Mouse (Mus musculus) heart, embryonic 13.5 days (tissue): ENCODE measurements around the gene Pard3b. TPM values are rescaled to one million over a fixed set of nuclear protein-coding genes. Genes with fewer than 3 reads are reported as not detected.

Experiments
- ATAC-seq: fragments of 200-750 bp; cut with Nextera tagmentation; 2 replicates; pipeline ENCODE4 v1.8.0; 2017; ENCODE audit warnings: moderate TSS enrichment; ENCODE audit not compliant: insufficient number of reproducible peaks, low FRiP score, low TSS enrichment; ENCODE audit errors: extremely low read depth
- H3K27ac ChIP-seq: fragments of 300-500 bp; sonication (generic); replicated peaks from 2 replicates; pipeline ENCODE4 v1.5.1; 2015; ENCODE audit warnings: moderate library complexity, mild to moderate bottlenecking, inconsistent platforms
- H3K27me3 ChIP-seq: fragments of 300-500 bp; sonication (generic); replicated peaks from 2 replicates; pipeline ENCODE4 v1.6.1; 2015; ENCODE audit warnings: mild to moderate bottlenecking, inconsistent platforms
- H3K36me3 ChIP-seq: fragments of 300-500 bp; sonication (generic); 2 replicates; pipeline ENCODE4 v1.6.1; 2015; ENCODE audit warnings: mild to moderate bottlenecking, inconsistent platforms
- H3K4me1 ChIP-seq: fragments of 300-500 bp; sonication (generic); 2 replicates; pipeline ENCODE4 v1.6.1; 2015; ENCODE audit warnings: inconsistent platforms
- H3K4me2 ChIP-seq: fragments of 300-500 bp; sonication (generic); 2 replicates; pipeline ENCODE4 v1.6.1; 2015; ENCODE audit warnings: inconsistent platforms, mild to moderate bottlenecking, moderate library complexity
- H3K4me3 ChIP-seq: fragments of 300-500 bp; sonication (generic); 2 replicates; pipeline ENCODE4 v1.5.1; 2015; ENCODE audit warnings: moderate library complexity, mild to moderate bottlenecking, inconsistent platforms
- H3K9ac ChIP-seq: fragments of 300-500 bp; sonication (generic); 2 replicates; pipeline ENCODE4 v1.6.1; 2015; ENCODE audit warnings: inconsistent platforms, mild to moderate bottlenecking, moderate library complexity
- H3K9me3 ChIP-seq: fragments of 300-500 bp; sonication (generic); 2 replicates; pipeline ENCODE4 v1.6.1; 2016; ENCODE audit warnings: inconsistent platforms
- WGBS: fragments of 180-500 bp; shearing (Covaris S2); methylation state at CpG from one replicate; pipeline ENCODE4 v1.1.7; 2015; ENCODE audit warnings: mixed read lengths; 5-methylcytosine and 5-hydroxymethylcytosine counted together
- polyA plus RNA-seq: library from polyadenylated mRNA; unstranded; fragments of >200 nt; fragmentation: Nextera tagmentation; extraction: Ambion mirVana; gene quantifications from 2 replicates; pipeline ENCODE4 v1.2.1, GENCODE M21; 2015

Pard3b gene
- polyA plus RNA-seq, 1 experiment from 2014 or later: 11.8 TPM

GRCm38 (mm10) chr1:62631511-62632305 lies 993.1 kb downstream of the Pard3b start:
- Histone ChIP-seq H3K4me1 (peaks cover 30% of the 10 kb centered on the region), H3K4me2 (peak overlapping the region; percentile 36), H3K9me3 (0 out of 2 replicates have a peak, but pooled peaks cover 2% of the 10 kb centered on the region), H3K9ac (0 out of 2 replicates have a peak overlapping the region, but pooled peaks have one; percentile 2), H3K4me3 (no peak overlapping the region), H3K27ac (peak overlapping the region; percentile 68), H3K27me3 (no peaks in the 10 kb centered on the region), H3K36me3 (no peaks in the 10 kb centered on the region)
- ATAC-seq: no peak
- 46% methylated on average over 10 of the region's 10 CpGs for WGBS

DNA sequence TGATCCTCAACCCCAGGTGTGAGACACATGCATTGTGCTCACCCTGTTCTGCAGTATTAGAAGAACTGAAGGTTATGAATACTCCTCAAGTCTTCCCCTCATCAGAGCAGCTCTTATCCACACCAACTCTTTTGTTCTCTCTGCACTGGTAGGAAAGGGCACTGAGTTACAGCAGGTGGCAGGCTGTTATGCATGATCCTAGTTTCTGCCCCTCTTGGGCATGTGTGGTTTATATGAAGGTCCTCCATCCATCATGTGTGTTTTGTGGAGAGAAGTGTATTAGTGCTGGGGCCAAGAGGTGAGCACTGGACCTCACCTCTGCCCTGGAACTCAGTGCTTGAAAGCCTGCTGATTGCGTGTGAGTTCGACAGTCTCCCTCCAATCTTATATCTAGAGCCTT lies 994.3 kb downstream of the Pard3b start:
- no peaks in the 10 kb centered on the region for H3K27me3 ChIP-seq
- peaks cover 35% of the 10 kb centered on the region for H3K4me1 ChIP-seq
- no peak overlapping the region for H3K9ac ChIP-seq
- 0 out of 2 replicates have a peak, but pooled peaks cover 2% of the 10 kb centered on the region for H3K9me3 ChIP-seq
- WGBS: 90% methylated on average over 2 of the region's 2 CpGs
- H3K4me2 ChIP-seq: no peak overlapping the region
- H3K4me3 ChIP-seq: no peak overlapping the region
- no peaks in the 10 kb centered on the region for H3K36me3 ChIP-seq
- no peak for ATAC-seq
- no peak overlapping the region for H3K27ac ChIP-seq

- Histone ChIP-seq H3K4me2 (peak overlapping the region; percentile 20; the same call in 1 of the 2 replicates), H3K4me1 (peaks cover 35% of the 10 kb centered on the region), H3K4me3 (no peak overlapping the region), H3K9ac (peak overlapping the region; percentile 29; the same call in 1 of the 2 replicates), H3K9me3 (0 out of 2 replicates have a peak, but pooled peaks cover 2% of the 10 kb centered on the region), H3K27me3 (no peaks in the 10 kb centered on the region), H3K27ac (no peak overlapping the region; the same call in 1 of the 2 replicates), H3K36me3 (no peaks in the 10 kb centered on the region)
- ATAC-seq: no peak
- WGBS: 9% methylated on average over 6 of the region's 6 CpGs
These were observed 996.6 kb downstream of the Pard3b start for GRCm38 (mm10) chr1:62635203-62635602.

DNA sequence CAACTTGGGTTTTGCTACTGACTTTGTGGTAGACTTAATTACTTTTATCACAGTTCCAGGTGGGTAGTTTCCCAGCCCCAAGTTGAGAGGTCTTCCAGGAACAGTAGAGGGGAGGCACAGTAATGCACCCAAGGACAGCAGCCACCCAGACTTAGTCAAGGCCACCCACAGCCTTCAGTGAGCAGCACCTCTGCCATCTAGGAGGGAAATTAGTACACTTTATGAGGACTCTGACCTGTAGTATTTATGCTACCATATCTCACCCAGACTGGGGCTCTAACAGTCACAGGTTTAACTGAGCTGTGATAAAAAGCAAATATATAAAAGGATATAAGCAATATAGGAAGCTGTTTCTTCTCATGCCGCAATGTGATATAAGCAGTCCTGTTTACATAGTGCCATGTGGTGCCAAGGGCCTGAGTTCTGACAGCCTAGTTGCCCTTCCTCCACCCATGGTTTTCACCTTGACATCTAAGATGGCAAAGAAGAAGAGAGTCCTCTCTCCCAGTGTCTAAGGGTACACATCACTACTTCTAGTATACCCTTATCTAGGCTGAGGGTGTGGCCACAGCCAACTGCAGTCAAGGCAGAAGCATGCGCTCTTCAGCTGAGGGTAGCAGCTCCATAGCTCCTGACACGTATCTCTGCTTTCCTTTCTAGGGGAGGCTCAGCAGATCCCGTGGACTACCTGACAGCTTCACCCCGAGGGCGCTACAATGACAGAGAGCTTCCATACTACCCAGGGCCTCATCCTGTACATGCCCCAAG lies 998.5 kb downstream of the Pard3b start:
- Histone ChIP-seq H3K9ac (no peak overlapping the region), H3K27ac (no peak overlapping the region), H3K4me1 (peaks cover 23% of the 10 kb centered on the region), H3K4me2 (no peak overlapping the region), H3K36me3 (no peaks in the 10 kb centered on the region), H3K27me3 (no peaks in the 10 kb centered on the region), H3K4me3 (no peak overlapping the region), H3K9me3 (0 out of 2 replicates have a peak, but pooled peaks cover 2% of the 10 kb centered on the region)
- ATAC-seq: no peak
- 88% methylated on average over 6 of the region's 6 CpGs for WGBS

- Histone ChIP-seq H3K4me1 (peaks cover 22% of the 10 kb centered on the region), H3K4me2 (no peak overlapping the region), H3K9me3 (0 out of 2 replicates have a peak, but pooled peaks cover 2% of the 10 kb centered on the region), H3K27ac (no peak overlapping the region), H3K27me3 (no peaks in the 10 kb centered on the region), H3K4me3 (no peak overlapping the region), H3K9ac (no peak overlapping the region), H3K36me3 (no peaks in the 10 kb centered on the region)
- no peak for ATAC-seq
- WGBS: 79% methylated on average over 11 of the region's 11 CpGs
These were observed 1000.4 kb downstream of the Pard3b start for GRCm38 (mm10) chr1:62639012-62639411.

DNA sequence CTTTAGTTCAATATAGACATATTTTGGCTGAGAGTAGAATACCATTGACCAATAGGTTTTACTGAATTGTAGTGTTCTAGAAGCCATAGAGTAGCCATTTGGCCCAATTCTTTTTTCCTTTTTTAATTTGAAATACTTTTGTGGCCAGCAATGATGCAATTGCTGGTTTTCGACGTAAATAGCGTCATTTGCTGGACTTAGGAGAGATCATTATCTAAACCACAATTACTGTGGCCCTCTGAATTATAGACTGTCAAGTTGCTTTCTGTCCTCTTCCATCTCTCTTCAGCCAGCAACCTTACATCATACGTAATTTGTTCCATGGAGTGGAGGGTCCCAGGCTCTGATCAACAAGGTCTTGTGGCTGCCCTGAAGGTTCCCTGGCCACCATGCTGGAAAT lies 1000.8 kb downstream of the Pard3b start:
- no peaks in the 10 kb centered on the region for H3K27me3 ChIP-seq
- H3K27ac ChIP-seq: no peak overlapping the region
- ATAC-seq: no peak
- no peak overlapping the region for H3K4me3 ChIP-seq
- H3K4me2 ChIP-seq: no peak overlapping the region
- no peak overlapping the region for H3K9ac ChIP-seq
- no peaks in the 10 kb centered on the region for H3K36me3 ChIP-seq
- 74% methylated on average over 4 of the region's 4 CpGs for WGBS
- H3K9me3 ChIP-seq: no peaks in the 10 kb centered on the region
- H3K4me1 ChIP-seq: peaks cover 22% of the 10 kb centered on the region

- Histone ChIP-seq H3K4me1 (peaks cover 10% of the 10 kb centered on the region), H3K27ac (no peak overlapping the region), H3K27me3 (no peaks in the 10 kb centered on the region), H3K36me3 (no peaks in the 10 kb centered on the region), H3K4me2 (no peak overlapping the region), H3K4me3 (no peak overlapping the region), H3K9ac (no peak overlapping the region), H3K9me3 (no peaks in the 10 kb centered on the region)
- no peak for ATAC-seq
- 83% methylated on average over 8 of the region's 8 CpGs for WGBS
These were observed 1006.1 kb downstream of the Pard3b start for GRCm38 (mm10) chr1:62644631-62645278.

- H3K36me3 ChIP-seq: no peaks in the 10 kb centered on the region
- H3K27ac ChIP-seq: no peak overlapping the region
- H3K4me3 ChIP-seq: no peak overlapping the region
- H3K4me2 ChIP-seq: no peak overlapping the region
- H3K4me1 ChIP-seq: peaks cover 10% of the 10 kb centered on the region
- no peaks in the 10 kb centered on the region for H3K27me3 ChIP-seq
- WGBS: 76% methylated on average over 2 of the region's 2 CpGs
- H3K9ac ChIP-seq: no peak overlapping the region
- no peaks in the 10 kb centered on the region for H3K9me3 ChIP-seq
- ATAC-seq: no peak
These were observed 1008.2 kb downstream of the Pard3b start for GRCm38 (mm10) chr1:62646812-62647211.

DNA sequence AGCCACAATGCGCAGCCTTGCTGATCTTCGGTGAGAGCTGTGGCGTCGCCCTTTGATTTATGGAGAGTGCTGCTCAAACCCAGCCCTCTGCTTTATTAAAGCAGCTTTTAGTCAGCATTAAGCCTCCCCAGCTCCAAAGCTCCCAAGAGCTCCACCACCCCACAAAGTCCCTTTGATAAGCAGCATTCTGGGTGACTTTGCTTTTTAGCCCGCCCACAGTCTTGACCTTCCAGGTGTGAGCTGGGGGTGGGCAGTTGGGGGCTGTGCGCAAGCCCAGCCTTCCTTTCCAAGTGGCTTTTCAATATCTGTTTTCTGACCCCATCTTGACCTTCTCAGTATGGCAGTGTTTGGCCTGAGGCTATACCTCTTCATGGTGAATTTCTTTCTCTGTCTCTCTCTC lies 1009.5 kb downstream of the Pard3b start:
- no peaks in the 10 kb centered on the region for H3K36me3 ChIP-seq
- no peaks in the 10 kb centered on the region for H3K9me3 ChIP-seq
- peaks cover 10% of the 10 kb centered on the region for H3K4me1 ChIP-seq
- no peak overlapping the region for H3K9ac ChIP-seq
- H3K27me3 ChIP-seq: no peaks in the 10 kb centered on the region
- 45% methylated on average over 6 of the region's 6 CpGs for WGBS
- no peak overlapping the region for H3K4me3 ChIP-seq
- H3K27ac ChIP-seq: no peak overlapping the region
- peak overlapping the region; percentile 22 for H3K4me2 ChIP-seq
- ATAC-seq: no peak

GRCm38 (mm10) chr1:62648591-62648990 lies 1010.0 kb downstream of the Pard3b start:
- Histone ChIP-seq H3K9ac (no peak overlapping the region), H3K4me3 (no peak overlapping the region), H3K9me3 (no peaks in the 10 kb centered on the region), H3K36me3 (no peaks in the 10 kb centered on the region), H3K4me1 (peaks cover 10% of the 10 kb centered on the region), H3K27ac (no peak overlapping the region), H3K27me3 (no peaks in the 10 kb centered on the region), H3K4me2 (no peak overlapping the region)
- no peak for ATAC-seq
- WGBS: 40% methylated on average over 5 of the region's 5 CpGs

GRCm38 (mm10) chr1:62650491-62650890 lies 1011.9 kb downstream of the Pard3b start:
- 71% methylated on average over 5 of the region's 5 CpGs for WGBS
- Histone ChIP-seq H3K9me3 (no peaks in the 10 kb centered on the region), H3K9ac (no peak overlapping the region), H3K4me3 (no peak overlapping the region), H3K27ac (no peak overlapping the region), H3K27me3 (no peaks in the 10 kb centered on the region), H3K4me1 (peaks cover 10% of the 10 kb centered on the region), H3K4me2 (no peak overlapping the region), H3K36me3 (no peaks in the 10 kb centered on the region)
- no peak for ATAC-seq
